Mouse (Mus musculus): Measurements from ENCODE around the gene Mdc1.

Gene Mdc1

DNA sequence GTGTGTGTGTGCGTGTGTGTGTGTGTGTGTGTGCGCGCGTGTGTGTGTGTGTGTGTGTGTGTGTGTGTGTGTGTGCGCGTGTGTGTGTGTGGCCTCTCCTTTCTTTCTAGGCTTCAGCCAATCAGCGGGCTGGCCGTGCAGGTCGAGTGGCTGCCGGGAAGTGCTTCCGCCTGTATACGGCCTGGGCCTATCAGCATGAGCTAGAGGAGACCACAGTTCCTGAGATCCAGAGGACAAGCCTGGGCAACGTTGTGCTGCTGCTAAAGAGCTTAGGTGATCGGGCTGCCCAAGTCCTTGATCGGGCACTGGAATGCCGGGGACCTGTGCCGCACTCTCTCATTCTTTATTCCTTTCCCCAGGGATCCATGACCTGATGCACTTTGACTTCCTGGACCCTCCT, 46.4 kb downstream of the Mdc1 start:
- no peak for DNase-seq

DNA sequence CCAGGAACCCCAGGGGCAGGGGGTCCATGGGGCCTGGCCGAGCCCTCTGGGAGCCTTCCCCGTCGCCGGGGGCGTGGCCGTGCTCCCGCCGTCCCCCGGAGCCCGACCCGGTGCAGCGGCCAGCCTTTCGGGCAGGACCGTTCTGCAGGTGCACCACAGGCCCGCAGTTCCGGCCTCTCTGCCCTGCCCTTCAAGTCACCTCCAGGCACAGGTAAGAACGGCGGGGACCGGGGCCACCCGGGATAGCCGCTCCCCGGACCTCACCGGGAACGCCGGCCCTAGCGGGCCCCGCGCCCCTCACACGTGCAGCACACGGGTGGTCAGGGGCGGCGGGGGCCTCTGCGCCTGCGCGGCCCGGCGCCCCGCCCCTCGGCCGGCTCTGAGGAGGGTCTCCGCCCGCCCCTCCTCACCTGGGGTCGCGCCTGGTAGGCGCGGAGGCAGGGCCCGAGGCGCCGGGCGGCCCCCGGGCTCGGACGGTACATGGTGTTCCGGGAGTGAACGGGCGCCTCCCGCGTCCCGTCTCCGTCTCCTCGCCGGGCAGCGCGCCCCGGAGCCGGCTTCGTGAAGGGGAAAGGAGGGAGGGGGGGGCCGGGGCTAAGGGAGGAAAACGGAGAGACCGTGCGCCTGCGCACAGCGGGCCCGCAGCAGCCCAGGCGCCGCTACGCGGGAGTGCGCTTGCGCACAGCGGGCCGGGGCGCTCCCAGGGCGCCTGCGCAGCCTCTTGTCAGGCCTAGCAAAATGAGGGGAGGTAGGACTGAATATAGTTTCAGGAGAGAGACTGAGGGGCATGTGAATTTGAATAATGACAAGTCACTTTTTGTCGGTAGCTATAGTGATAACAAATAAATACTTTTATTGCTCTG, 55.7 kb downstream of the Mdc1 start, which contains the start of gene 2310061I04Rik:
2310061I04Rik (minus strand) TSS at position 651 of the 863 bp plus-strand sequence.
- peak; percentile 94 for DNase-seq

DNA sequence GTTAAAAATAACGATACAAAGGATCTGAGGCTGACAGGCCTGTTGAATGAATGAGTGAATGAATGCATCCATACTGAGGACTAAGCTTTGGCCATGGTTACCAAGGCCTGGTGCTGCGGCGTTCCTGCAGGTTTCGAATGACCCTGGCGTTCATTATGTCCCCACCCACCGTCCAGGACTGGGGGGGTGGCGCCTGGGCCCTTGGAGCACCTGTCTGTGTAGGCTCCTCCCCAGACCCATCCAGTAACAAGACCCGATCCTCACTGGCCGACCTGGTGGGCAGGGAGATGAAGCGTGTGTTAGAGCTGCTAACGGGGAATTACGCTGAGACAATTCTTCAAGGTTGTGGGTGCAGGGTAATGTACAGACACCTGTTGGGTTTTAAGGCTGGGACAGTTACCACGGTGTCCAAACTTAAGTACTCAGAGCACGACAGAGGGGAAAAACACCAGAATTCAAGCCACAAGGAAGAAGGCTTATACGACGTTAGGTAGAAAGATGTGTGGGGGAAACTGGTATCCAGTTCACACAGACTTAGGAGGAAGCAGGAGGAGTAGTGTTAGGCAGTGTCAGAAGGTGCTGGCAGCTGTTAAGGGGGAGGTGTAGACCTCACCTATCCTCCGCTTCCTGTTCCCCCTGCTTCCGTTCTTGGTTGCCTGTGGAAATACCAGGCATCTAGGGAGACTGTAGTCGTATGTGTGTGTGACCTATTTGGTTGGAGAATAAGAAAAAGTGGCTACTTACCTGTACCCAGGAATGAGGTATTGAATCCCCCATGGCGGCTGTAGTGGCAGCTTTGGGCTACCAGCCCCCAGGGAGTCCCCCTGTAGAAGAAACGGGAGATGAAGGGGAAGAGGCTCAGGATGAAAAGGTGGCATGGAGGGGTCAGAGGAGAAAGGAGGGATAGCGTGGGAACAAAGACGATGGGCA, 56.6 kb downstream of the Mdc1 start:
- peak; percentile 50 for DNase-seq

DNA sequence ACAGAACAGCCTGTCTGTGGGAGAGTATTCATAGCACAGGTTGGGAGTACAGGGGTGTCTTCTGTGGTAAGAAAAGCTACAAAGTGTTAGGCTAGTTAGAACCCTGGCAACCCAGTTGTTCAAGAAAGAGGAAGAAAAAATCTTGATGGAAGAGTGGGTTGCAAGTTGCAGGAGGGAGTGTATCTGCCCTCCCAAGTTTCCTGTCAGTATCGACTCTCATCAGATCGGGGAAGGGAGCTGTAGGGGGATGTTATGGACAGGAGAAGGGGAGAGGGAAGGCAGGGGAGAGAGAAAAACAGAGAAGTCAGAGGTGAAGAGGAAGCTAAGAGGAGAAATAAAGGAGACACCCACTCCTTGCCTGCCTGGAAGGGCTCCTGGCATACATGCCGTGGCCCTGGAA, 59.3 kb downstream of the Mdc1 start:
- no peak for DNase-seq

DNA sequence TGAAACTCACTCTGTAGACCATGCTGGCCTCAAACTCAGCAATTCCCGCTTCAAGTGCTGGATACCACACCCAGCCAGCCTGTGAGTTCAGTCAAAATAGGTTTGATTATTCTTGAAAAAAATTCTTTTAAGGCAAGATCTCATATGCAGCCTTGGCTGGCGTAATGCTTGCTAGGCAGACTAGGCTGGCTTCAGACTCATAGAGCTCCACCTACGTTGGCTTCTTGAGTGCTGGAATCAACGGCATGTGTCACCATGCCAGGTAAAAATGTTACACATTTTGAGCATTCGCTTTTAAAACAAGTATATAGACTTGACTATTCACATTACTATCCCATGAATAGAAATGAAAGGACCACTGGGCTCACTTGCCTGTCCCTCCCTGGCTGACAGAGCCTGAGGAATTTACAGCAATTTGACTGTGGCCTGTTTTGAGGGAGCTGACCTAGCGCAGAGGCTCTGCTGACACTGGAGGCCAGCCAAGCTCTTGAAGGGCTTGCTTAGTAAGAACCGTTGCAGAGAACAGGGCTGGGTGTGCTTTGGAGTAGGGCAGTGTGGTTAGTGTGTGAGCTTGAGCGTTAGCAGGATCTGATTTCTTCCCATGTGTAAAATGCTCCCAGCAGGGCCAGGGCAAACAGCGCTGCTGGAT, 62.2 kb downstream of the Mdc1 start:
- DNase-seq, result no peak

DNA sequence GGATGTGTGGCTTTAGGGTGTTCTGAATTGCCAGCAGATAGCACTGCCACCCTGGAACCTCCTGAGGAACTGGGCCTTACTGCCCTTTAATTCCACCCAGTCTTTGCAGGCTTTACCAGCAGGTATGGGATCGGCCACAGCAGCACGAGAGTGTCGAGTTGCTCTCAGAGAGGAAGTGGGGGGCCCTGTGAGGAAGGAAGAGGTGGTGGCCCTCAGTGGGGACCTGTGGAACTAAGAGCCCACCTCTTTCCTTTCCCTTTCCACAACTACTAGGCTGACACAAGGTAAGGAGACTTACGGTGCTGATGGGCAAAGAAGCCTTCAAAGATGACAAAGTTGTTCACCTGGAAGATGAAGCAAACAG, 62.7 kb downstream of the Mdc1 start:
- peak; percentile 58 for DNase-seq

DNA sequence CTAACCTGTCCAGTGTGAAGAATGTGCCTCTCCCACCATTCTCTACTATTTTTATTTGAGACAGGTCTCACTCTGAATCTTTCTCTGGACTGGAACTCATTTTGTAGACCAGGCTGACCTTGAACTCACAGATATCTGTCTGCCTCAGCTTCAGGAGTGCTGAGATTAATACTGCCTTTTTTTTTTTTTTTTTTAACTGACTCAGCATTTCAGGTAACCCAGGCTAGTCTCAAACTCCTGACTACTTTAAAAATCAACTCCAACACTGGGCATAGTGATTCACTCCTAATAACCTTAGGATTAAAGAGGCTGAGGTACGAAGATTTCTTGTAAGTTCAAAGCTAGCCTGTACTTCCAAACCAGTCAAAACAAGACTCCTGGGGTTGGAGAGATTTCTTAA, 64.3 kb downstream of the Mdc1 start:
- no peak for DNase-seq

DNA sequence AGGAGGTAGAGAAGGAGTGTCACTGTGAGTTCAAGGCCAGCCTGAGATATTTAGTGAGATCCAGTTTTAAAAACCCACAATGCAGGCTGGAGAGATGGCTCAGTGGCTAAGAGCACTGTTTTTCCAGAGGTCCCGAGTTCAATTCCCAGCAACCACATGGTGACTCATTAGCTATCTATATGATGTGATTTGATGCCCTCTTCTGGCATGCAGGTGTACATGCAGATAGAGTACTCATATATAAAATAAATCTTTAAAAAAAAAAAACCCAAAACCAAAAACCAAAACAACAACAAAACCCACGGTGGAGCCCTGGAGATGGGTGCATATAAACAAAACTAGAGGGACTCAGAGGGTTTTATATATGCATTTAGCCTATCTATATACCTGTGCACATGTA, 66.3 kb downstream of the Mdc1 start:
- DNase-seq, result no peak
